Mouse (Mus musculus) thymus, adult 2 months (tissue): ENCODE results near the gene Gm49387.

ENCODE experiments used
- CTCF ChIP-seq: fragments of 200-500 bp; IDR thresholded peaks from 2 replicates; pipeline ENCODE4 v1.5.1; 2012; ENCODE audit warnings: mild to moderate bottlenecking, control low read depth, low read length, moderate library complexity, borderline replicate concordance; ENCODE audit not compliant: control insufficient read depth, poor library complexity, insufficient read depth; ENCODE audit errors: extremely low read depth
- POLR2A ChIP-seq: fragments of 200-500 bp; IDR thresholded peaks from 2 replicates; pipeline ENCODE4 v1.6.1; 2012; ENCODE audit warnings: mild to moderate bottlenecking, low read length, control low read depth, moderate library complexity; ENCODE audit not compliant: control insufficient read depth, poor library complexity, insufficient read depth; ENCODE audit errors: extremely low read depth

DNA sequence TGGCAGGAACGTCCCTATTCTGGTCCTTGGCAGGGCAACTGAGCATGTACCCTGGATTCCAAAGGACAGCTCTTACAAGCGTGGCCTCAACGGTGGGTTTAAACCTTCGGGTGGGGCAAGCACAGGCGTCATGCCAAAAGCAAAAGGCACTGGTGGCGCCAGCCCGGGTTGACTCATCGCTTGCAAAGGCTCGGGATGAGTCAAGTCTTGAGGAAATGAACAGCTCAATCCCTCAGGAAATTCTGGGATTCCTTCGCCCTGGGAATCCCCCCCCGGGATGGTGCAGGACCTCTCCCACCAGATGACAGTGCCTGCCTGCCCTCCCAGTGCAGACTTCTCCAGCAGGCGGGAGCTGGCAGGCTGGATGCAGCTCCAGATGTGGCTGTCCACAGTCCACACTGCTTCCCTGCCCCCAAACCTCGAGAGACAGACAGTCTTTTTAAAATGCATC is 28.5 kb upstream of the Gm49387 start:
- TF ChIP-seq POLR2A (no peak), CTCF (no peak)
